Mouse (Mus musculus): Measurements from ENCODE around the gene Tmem220.
A peak's percentile ranks its signal among the peaks of the same experiment; 100 is the strongest.

Gene Tmem220

DNA sequence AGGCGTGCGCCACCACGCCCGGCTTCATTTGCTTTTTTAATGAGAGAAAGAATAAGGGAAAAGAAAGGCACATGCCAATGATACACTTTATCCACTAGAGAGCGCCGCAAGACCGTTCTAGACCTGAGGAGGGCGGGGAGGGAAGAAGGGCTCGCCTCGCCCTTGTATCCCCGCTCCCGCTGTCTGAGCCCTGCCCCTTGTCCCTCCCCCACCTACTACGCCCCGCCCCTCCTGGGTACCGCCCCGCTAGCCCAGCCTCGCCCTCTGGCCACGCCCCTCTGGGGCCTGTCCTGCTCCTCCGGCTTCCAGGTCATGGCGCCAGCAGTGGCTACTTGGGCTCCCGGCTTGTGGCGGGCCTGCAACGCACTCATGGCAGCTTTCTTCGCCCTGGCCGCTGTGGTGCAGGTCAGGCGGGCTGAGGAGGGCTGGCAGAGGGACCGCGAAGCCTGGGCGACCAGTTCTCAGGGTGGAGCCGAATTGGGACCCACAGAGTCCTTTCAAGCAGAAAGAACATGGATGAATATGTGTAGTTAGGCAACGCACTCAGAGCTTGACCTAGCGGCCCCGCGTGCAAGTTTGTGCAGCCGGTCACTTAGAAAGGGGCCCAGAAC lies at the start of gene Tmem220:
Tmem220 (plus strand) TSS at position 288 of the 611 bp plus-strand sequence.
- peak; percentile 86 for DNase-seq (ENCODE audit: low spot score)

DNA sequence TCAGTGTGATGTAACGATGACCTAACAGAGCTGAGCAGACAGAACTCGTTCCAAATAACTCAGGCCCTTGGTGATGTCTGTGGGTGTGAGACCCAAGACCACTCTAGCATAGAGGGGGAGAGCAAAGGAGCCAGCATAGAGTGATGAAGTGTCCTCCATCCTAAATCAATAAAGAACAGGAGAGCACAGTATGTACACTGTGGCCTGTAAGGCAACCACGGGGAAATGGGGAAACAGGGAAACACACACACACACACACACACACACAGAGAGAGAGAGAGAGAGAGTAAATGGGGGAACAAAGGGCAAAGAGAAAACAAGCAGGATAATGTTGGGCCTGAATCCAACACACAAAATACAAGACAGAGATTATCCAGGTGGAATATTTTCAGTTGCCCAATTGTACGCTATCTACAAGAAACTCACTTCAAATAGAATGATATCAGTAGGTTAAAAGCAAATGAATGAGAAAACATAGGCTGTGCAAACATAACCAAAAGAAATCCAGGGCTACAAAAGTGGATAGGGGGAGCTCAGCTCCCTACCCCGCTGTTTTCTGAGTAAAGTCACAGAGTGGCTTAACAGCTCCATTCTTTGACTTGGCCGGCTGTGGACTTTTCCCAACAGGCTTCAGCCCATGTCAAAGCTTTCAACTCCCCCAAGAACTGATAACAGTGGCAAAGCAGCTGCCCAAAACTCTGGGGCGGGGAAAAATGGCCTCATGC lies 49.2 kb upstream of the Tmem220 start:
- no peak for DNase-seq (ENCODE audit: low spot score)

GRCm38 (mm10) chr11:66981336-66982115 lies 43.4 kb upstream of the Tmem220 start:
- DNase-seq (ENCODE audit: low spot score): no peak

DNA sequence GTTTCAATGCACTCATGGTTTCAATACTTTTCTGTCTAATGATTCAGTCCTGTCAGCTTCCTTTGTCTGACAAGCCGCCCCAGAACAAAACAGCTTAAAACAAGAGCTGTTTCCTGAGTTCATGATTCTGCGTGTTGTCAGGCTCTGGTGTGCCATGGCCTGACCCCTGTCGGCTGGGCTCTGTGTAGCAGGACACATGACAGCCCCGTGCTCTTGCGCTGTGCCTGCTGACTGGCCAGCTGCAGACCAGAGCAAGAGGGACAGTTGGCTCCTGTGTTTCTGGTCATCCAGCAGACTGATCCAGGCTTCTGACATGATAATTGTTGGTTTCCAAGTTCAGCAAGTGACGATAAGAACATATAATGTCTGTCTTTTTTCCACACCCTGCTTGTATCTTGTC lies 42.2 kb upstream of the Tmem220 start:
- peak; percentile 13 for DNase-seq (ENCODE audit: low spot score)

DNA sequence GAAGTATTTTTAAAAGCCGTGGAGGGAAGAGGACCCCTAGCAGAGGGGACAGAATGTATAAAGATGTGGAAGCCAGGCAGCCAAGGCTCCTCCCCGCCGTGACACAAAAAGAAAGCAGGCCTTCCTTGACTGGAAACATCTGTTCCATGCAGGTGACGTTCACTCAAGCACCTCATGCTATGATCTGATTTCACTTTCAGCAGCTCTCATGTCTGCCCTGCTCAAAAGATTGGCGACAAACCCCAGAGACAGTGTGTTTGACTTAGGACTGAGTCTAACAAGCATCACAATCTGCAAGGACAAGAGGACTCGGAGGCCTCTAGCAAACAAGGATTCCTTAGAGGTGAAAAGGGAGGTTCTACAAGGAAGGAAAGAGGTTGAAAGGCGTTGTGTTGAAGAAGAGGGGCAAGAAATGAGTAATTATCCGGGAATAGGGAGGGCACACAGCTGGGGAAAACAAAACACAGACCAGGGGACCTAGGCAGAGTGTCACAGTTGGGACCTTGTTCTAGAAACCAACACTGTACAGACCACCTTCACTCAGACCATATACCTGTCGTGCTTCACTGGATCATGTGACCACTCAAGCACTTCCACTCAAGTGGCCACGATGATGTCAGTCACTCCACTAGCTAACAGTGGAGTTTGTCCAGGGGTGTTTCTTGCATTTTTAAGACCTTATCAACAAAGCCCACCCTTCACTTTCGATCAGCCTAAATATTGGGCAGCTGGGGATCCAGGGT lies 41.4 kb upstream of the Tmem220 start:
- no peak for DNase-seq (ENCODE audit: low spot score)

DNA sequence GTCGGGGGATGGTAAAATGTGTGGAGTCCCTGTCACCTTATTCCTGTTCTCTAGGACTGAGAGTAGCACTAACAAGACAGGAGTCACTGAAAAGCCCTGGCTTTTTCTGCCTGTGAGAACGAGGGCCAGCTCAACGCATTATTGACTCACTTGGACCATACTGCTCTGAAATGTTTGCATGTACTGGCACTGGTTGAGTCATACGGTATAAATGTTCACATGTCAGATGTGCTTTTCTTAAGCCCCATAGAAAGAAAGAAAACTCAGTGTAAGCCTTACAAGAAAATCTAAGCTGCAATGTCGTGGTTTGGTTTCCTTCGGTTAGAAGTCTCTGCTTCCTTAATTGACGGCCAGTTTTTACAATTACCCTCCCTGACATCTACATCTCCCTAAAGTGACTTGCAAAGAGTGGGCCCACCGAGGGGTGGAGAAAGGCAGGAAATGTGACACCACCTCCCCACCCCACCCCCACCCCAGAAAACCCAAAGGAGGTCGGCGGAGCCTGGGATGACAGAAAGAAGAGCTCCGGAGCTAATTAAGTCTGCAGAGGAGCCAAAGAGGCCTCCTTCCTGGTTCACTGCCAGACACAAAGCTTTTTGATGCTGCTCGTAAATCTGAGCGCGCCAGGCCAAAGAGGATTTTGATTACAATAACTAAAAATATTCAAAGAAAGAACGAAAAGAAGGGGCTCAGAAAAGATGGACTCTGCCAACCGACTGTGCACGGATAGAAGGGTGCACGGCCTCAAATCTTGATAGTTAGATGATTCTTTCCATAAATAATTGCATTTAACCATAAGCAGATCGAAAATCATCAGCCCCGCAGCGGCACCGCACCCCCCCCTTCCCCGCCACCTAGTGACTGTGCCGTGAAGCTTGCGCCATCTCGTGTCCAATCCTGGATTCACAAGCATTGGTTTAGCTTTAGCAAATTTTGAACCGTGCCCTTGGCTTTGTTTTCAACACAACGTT lies 40.5 kb upstream of the Tmem220 start:
- DNase-seq (ENCODE audit: low spot score): peak; percentile 80

GRCm38 (mm10) chr11:66985136-66985702 lies 39.7 kb upstream of the Tmem220 start:
- no peak for DNase-seq (ENCODE audit: low spot score)

GRCm38 (mm10) chr11:66992150-66992549 lies 32.8 kb upstream of the Tmem220 start:
- no peak for DNase-seq (ENCODE audit: low spot score)

DNA sequence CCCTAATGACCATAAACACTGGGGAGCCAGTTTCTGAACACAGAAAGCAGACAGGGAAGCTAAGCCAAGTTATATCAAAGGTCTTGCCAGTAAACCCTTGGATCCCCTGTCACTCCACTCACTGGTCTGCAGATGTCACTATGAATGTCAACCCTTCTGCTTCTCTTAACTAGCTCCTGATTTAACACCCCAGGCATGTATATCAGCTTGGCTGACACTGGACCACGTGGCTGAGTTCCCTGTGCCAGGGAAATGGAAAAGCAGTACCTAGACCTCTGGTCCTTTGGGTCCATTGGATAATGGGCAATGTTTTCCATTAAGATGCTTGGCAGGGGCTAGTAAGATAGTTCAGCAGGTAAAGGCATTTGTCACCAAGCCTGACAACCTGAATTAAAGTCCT lies 31.3 kb upstream of the Tmem220 start:
- no peak for DNase-seq (ENCODE audit: low spot score)

DNA sequence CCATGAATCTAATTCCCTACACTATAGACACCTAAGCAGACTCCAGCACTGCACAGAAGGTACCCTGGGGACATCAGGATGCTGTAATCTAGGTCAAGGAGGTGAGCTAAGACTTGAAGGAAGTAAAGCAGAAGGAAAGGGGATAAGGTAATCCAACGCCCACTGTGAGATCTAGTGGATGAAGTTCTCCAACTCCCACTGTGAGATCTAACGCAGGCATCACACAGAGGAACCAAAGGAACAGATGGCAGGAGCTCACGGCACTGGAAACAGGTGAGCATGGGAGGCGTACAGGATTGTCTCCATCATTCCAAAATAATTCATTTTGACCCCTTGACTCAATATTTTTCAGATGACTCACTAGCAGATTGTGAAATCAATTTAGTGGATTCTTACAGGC lies 28.5 kb upstream of the Tmem220 start:
- no peak for DNase-seq (ENCODE audit: low spot score)

- DNase-seq (ENCODE audit: low spot score): no peak
Observed at GRCm38 (mm10) chr11:66998467-66999403, 26.2 kb upstream of the Tmem220 start.

DNA sequence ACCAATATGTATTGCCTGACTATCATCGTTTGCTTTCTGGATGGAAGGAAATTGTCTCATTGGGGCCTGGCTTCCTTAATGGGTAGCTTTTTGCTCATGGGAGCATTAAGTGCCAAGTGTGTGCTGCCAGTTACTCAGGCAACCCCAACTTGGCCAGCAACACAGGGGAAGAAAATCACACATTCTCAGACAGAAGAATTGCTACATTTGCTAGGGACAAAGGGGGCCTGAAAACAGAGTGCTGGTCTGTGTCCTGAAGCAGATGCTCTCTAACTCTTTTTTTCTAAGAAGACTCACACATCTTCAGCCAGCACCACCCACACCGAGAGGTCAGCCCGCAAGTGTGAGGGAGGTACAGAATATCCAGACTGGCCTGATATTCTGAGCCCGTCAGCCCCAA lies 24.3 kb upstream of the Tmem220 start:
- no peak for DNase-seq (ENCODE audit: low spot score)

- DNase-seq (ENCODE audit: low spot score): no peak
Observed at GRCm38 (mm10) chr11:67001717-67002116, 23.2 kb upstream of the Tmem220 start.

DNA sequence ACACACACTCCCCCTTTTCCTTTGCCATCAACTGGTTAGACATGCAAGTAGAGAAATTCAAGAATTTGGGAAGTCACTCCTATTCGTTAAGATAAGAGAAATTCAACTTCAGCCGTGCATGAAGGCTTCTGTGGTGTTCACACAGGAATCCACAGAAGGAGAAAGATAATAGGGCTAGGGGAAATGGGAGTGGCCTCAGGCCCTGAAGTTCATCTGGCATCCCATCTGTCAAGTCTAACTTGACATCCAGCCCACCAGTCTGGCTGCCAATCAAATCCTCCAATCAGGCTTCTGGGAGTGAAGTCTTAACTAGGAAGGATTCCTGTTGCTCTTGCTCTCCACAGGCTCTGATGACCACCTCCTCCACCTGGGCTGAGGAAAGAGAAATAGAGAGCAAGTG lies 22.0 kb upstream of the Tmem220 start:
- no peak for DNase-seq (ENCODE audit: low spot score)

GRCm38 (mm10) chr11:67007961-67008360 lies 17.0 kb upstream of the Tmem220 start:
- no peak for DNase-seq (ENCODE audit: low spot score)

DNA sequence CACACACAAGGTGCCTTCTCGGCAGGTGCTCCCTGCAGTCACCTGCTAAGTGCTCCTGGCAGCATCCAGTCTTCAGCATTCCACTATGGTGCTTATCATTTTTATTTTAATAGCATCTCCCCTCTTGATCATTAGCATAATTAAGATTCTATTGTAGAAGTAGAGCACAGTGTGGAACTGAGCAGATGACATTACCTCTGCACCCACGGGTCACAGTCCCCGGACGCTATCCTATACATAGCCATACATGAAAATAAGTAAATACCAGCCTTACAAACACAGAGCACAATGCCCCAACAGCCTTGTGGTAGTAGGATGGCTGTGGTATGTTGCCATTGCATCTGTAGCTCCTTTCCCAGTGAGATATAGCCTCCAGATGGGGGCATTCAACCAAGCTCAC lies 16.4 kb upstream of the Tmem220 start:
- no peak for DNase-seq (ENCODE audit: low spot score)

- DNase-seq (ENCODE audit: low spot score): no peak
Observed at GRCm38 (mm10) chr11:67010430-67010829, 14.5 kb upstream of the Tmem220 start.

GRCm38 (mm10) chr11:67011635-67012034 lies 13.3 kb upstream of the Tmem220 start:
- DNase-seq (ENCODE audit: low spot score): no peak

DNA sequence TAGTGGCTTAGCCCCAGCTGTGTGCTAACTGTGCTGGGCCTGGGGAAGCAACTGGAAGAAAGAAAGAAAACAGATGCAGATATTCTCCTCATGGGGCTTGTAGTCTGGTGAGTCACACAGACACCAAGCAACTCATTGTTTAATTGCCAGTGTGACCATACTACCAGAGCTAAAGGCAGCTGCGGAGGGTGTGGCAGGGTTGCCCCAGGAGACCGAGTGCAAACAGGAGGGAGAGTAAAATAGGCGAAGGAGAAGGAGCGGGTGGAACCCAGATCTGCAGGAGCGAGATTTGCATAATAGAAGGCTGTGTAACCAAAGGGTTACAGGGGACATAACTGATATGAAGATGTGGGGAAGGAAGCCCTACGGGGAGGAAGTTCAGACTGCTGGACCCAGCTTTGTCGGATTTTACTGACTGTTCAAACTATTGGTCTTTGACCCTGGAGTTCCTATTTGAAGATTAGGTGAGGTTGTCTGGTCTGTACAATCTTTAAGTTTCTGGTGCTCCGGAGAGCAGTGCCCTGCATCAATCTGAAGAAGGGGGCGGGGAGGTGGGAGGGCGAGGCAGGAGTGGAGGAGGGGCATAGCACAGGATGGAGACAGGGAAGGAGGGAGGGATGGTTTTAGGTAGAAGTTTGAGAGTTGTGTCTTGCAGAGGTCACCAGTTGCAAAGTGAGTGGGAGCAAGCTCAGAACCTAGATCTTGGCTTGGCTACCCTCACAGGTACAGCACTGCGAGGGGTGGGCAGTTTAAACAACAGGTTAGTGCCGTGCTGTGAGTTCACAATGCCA lies 7.0 kb upstream of the Tmem220 start:
- DNase-seq (ENCODE audit: low spot score): no peak

Measured in layer of hippocampus, adult 11-12 months (tissue).